Mouse (Mus musculus) 3T3-L1 (cell line): ENCODE results near the gene Pigx.

Experiments used
- DNase-seq: peaks from one replicate; pipeline ENCODE4 v3.0.0-alpha.2; 2015; ENCODE audit warnings: low read depth, low spot score

The Pigx gene

DNA sequence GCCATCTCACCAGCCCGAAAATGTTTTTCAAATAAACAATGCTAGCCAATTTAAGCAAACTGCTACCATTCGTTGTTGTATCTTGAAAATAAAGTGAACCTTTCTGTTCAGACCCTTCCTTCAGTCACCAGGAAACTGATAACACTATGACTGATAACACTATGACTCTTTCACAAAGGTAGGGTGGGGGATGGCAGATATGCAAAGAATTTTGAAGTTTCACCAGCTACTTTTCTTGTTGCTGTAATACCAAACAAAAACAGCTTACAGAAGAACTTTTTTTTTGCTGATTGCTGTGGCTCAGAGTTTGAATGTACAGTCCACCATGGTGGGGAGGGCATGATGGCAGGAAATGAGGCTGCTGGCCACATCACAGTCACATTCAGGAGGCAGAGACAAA is 37.3 kb downstream of the Pigx start:
- no peak for DNase-seq

DNA sequence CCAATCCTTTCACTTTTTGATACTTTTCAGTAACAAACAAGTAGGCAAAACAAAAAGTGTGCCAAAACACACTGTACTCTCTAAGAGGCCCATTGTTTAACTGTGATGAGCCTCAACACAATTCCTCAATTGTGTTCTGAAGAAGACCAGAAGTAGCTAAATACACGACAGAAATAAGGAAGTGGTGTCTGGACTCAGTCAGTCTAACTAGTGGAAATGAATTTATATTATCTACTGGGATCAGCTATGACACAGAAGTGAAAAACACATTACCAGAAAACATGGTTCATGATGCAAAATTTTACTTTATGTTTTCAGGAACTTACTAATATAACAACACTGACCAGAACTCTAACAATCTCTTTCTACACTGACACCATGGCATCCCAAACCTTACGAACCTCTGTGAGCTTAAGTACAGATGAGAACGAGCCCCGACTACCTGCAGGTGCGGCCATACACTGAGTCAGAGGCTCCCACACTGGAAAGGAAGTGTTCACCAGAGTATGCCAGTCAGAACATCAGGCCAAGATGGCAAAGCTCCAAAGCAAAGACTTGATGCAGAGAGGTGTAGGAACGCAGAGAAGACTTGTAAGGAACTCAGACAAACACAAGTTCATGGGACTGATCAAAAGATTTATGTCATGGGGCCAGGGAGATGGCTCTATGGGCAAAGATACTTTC is 39.6 kb downstream of the Pigx start:
- DNase-seq, result peak; percentile 40

DNA sequence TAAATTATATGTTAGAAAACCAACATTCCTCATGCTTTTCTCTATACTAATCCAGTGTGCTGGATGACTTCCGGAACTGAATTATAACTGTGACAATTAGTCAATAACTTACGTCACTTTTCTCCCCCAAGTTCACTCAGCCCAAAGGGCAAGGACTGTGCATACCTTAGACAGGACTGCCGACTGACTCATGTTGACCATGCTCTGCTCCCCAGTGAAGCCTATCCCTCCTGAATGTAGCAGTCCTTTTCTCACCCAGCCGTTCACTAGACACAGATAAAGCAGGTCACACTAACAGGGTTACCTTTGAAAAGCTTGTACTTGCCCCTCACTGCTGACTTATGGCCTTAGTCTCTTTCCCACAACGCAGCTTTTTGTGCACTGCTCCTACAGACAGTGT is 40.7 kb downstream of the Pigx start:
- DNase-seq, result peak; percentile 39

GRCm38 (mm10) chr16:32042367-32042766 is 57.2 kb downstream of the Pigx start:
- DNase-seq, result peak; percentile 55
